Comparison of ENCODE assay signal across 9 mouse cellular contexts in the genomic region with DNA sequence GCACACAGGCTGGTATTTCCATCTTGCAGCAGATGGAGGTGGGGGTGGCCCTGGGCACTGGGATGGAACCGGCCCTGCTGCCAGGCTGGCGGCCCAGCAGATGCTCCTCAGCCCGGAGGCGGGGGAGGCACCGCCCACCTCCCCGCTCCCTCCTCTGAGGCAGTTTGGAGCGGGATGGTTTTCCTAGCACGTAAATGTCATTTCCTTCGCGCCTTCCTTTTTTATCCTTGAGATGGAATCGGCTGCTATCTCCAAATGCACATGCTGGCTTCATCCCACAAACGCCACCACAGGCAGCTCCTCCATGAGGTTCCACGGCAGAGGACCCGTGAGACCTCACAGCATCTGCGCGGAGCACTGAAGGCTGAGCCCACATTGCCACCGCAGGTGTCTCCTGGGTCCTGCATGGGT.
A peak's percentile ranks its signal among the peaks of the same experiment; 100 is the strongest.
DNase-seq lines count a peak whose midpoint lies in the region; ATAC-seq and TF ChIP-seq lines count a peak whose summit lies in the region.
"Had no signal": no experiment of that assay in that cellular context is flagged by ENCODE, and none has a peak within 500 bp of the region (broad histone marks: within the 10 kb centered on the region; RNA-seq: fewer than 3 reads in every experiment).

No protein-coding gene starts in this region.

- peak; percentile 83 for ATAC-seq in forebrain, embryonic 15.5 days (replicated peaks)
- ATAC-seq in forebrain, embryonic 12.5 days (ENCODE audit: low FRiP score), result no peak
- ATAC-seq in neural tube, embryonic 15.5 days (ENCODE audit: low FRiP score), result no peak

- WGBS in forebrain, embryonic 15.5 days, result 68% methylated on average over 17 of the region's 17 CpGs
- 92% methylated on average over 17 of the region's 17 CpGs for WGBS in forebrain, embryonic 12.5 days
- WGBS in thymus, adult 2 months, result 98% methylated on average over 17 of the region's 17 CpGs
- 72% methylated on average over 17 of the region's 17 CpGs for WGBS in neural tube, embryonic 15.5 days

- H3K9ac ChIP-seq in forebrain, embryonic 15.5 days (replicated peaks), result no peak overlapping the region
- H3K9ac ChIP-seq in forebrain, embryonic 12.5 days, result no peak overlapping the region
- H3K9ac ChIP-seq in neural tube, embryonic 15.5 days (replicated peaks), result no peak overlapping the region

- no peaks in the 10 kb centered on the region for H3K27me3 ChIP-seq in forebrain, embryonic 15.5 days
- H3K27me3 ChIP-seq in forebrain, embryonic 12.5 days, result peaks cover 5% of the 10 kb centered on the region; the same call in 1 of the 2 replicates
- H3K27me3 ChIP-seq in thymus, adult 2 months (ENCODE audit: control insufficient read depth, insufficient read depth, low read length), result no peaks in the 10 kb centered on the region
- H3K27me3 ChIP-seq in neural tube, embryonic 15.5 days (replicated peaks), result no peaks in the 10 kb centered on the region

- H3K9me3 ChIP-seq in forebrain, embryonic 15.5 days, result no peaks in the 10 kb centered on the region
- H3K9me3 ChIP-seq in forebrain, embryonic 12.5 days, result peaks cover 10% of the 10 kb centered on the region; the same call in 1 of the 2 replicates
- H3K9me3 ChIP-seq in neural tube, embryonic 15.5 days (replicated peaks), result no peaks in the 10 kb centered on the region

- TF ChIP-seq CTCF in thymus, adult 2 months (IDR thresholded peaks at IDR 0.05; ENCODE audit: borderline replicate concordance, control insufficient read depth, extremely low read depth, insufficient read depth, low read length, poor library complexity), result no peak

- H3K4me3 ChIP-seq in forebrain, embryonic 15.5 days, result no peak overlapping the region
- no peak overlapping the region for H3K4me3 ChIP-seq in forebrain, embryonic 12.5 days (replicated peaks)
- no peak overlapping the region for H3K4me3 ChIP-seq in thymus, adult 2 months (ENCODE audit: control insufficient read depth, insufficient read depth, low read length)
- no peak overlapping the region for H3K4me3 ChIP-seq in neural tube, embryonic 15.5 days (replicated peaks)

- H3K27ac ChIP-seq in forebrain, embryonic 15.5 days (replicated peaks), result peak overlapping the region; percentile 90
- no peak overlapping the region for H3K27ac ChIP-seq in forebrain, embryonic 12.5 days
- no peak overlapping the region for H3K27ac ChIP-seq in thymus, adult 2 months (ENCODE audit: control insufficient read depth, insufficient read depth, low read length)
- no peak overlapping the region for H3K27ac ChIP-seq in neural tube, embryonic 15.5 days (replicated peaks)

- intact Hi-C loops in left cerebral cortex, postnatal 25 days (cut with DNase I), result loop anchor here (1.0 to 5.0 kb wide), 5 partner anchors 9 to 324 kb away; no protein-coding TSS in a partner anchor

- DNase-seq in cerebellum, adult 18-20 months, result peak; percentile 22 to 53
- DNase-seq in layer of hippocampus, adult 11-12 months (ENCODE audit: low spot score), result peak; percentile 90
- DNase-seq in left cerebral cortex, postnatal 25 days (ENCODE audit: low spot score in 2 of 2), result peak; percentile 90 to 98
- no peak for DNase-seq in thymus, adult 2 months
- no peak for DNase-seq in thymus, postnatal 0 days (ENCODE audit: low spot score)
- DNase-seq: liver had no signal

- H3K4me1 ChIP-seq in forebrain, embryonic 15.5 days, result peaks cover 15% of the 10 kb centered on the region
- H3K4me1 ChIP-seq in forebrain, embryonic 12.5 days, result peaks cover 17% of the 10 kb centered on the region
- H3K4me1 ChIP-seq in thymus, adult 2 months (replicated peaks; ENCODE audit: control insufficient read depth, insufficient read depth, low read length), result peaks cover 17% of the 10 kb centered on the region; the same call in 1 of the 2 replicates
- peaks cover 17% of the 10 kb centered on the region for H3K4me1 ChIP-seq in neural tube, embryonic 15.5 days

- H3K36me3 ChIP-seq in forebrain, embryonic 15.5 days, result no peaks in the 10 kb centered on the region
- no peaks in the 10 kb centered on the region for H3K36me3 ChIP-seq in forebrain, embryonic 12.5 days (replicated peaks)
- no peaks in the 10 kb centered on the region for H3K36me3 ChIP-seq in thymus, adult 2 months (ENCODE audit: control insufficient read depth, insufficient read depth, low read length)
- no peaks in the 10 kb centered on the region for H3K36me3 ChIP-seq in neural tube, embryonic 15.5 days

- 0 out of 2 replicates have a peak overlapping the region, but pooled peaks have one; percentile 13 for H3K4me2 ChIP-seq in forebrain, embryonic 15.5 days (replicated peaks)
- no peak overlapping the region for H3K4me2 ChIP-seq in forebrain, embryonic 12.5 days
- H3K4me2 ChIP-seq in neural tube, embryonic 15.5 days, result no peak overlapping the region

- no peak for TF ChIP-seq POLR2A in thymus, adult 2 months (IDR thresholded peaks at IDR 0.05; ENCODE audit: control insufficient read depth, extremely low read depth, insufficient read depth, low read length, poor library complexity)

Comparison
In these comparisons a context has a peak if more than half of its experiments do, and no peak if none do; other contexts are left out.
1. DNase-seq: peak in cerebellum, adult 18-20 months (2 of 2), layer of hippocampus, adult 11-12 months (single experiment) and left cerebral cortex, postnatal 25 days (2 of 2); none in thymus, adult 2 months (single experiment) and thymus, postnatal 0 days (single experiment).